8 mouse cellular contexts compared by ENCODE assay signal in genomic region chr11:94210191-94211086, GRCm38 (mm10). TPM values are rescaled to one million over a fixed set of nuclear protein-coding genes. Genes with fewer than 3 reads are reported as not detected.
A peak's percentile ranks its signal among the peaks of the same experiment; 100 is the strongest.
DNase-seq lines count a peak whose midpoint lies in the region; ATAC-seq and TF ChIP-seq lines count a peak whose summit lies in the region.

No protein-coding gene starts in this region.

- H3K36me3 ChIP-seq in embryonic facial prominence, embryonic 13.5 days = peaks cover 11% of the 10 kb centered on the region
- H3K36me3 ChIP-seq in limb, embryonic 14.5 days (ENCODE audit: control insufficient read depth, insufficient read depth, low read length) = peaks cover 12% of the 10 kb centered on the region
- peaks cover 10% of the 10 kb centered on the region; the same call in 1 of the 2 replicates for H3K36me3 ChIP-seq in midbrain, postnatal 0 days (ENCODE audit: insufficient read depth, low read length)

- peak overlapping the region; percentile 57 for H3K4me3 ChIP-seq in embryonic facial prominence, embryonic 13.5 days
- H3K4me3 ChIP-seq in limb, embryonic 14.5 days (replicated peaks; ENCODE audit: low read length) = peak overlapping the region; percentile 97
- peak overlapping the region; percentile 99 for H3K4me3 ChIP-seq in midbrain, postnatal 0 days (ENCODE audit: low read depth, low read length)

- no peaks in the 10 kb centered on the region for H3K9me3 ChIP-seq in embryonic facial prominence, embryonic 13.5 days
- no peaks in the 10 kb centered on the region for H3K9me3 ChIP-seq in limb, embryonic 14.5 days (ENCODE audit: control insufficient read depth, low read length)
- no peaks in the 10 kb centered on the region for H3K9me3 ChIP-seq in midbrain, postnatal 0 days (ENCODE audit: low read length)

- peak; percentile 70 for ATAC-seq in embryonic facial prominence, embryonic 13.5 days (ENCODE audit: insufficient number of reproducible peaks, insufficient read depth, low FRiP score, low TSS enrichment, low read depth)
- peak; percentile 79 for ATAC-seq in limb, embryonic 14.5 days (ENCODE audit: low FRiP score, low read depth)
- peak; percentile 81 for ATAC-seq in midbrain, postnatal 0 days (ENCODE audit: low FRiP score)

- DNase-seq in 3134 (ENCODE audit: extremely low read depth, insufficient read length, low spot score) = peak; percentile 89
- peak; percentile 92 to 93 for DNase-seq in adrenal gland, postnatal 36 days
- peak; percentile 94 for DNase-seq in heart, adult 8-10 months (ENCODE audit: low spot score)
- DNase-seq in kidney, adult 9 months = peak; percentile 98
- DNase-seq in limb, embryonic 14.5 days (ENCODE audit: low spot score) = peak; percentile 96
- peak; percentile 99 for DNase-seq in midbrain, postnatal 0 days (ENCODE audit: low spot score)
- DNase-seq in spleen, postnatal 14 days (ENCODE audit: low spot score in 2 of 2) = peak; percentile 79 to 82

- H3K4me1 ChIP-seq in embryonic facial prominence, embryonic 13.5 days = peaks cover 22% of the 10 kb centered on the region
- peaks cover 20% of the 10 kb centered on the region for H3K4me1 ChIP-seq in limb, embryonic 14.5 days (ENCODE audit: control insufficient read depth, insufficient read depth, low read length)
- peaks cover 4% of the 10 kb centered on the region; the same call in 1 of the 2 replicates for H3K4me1 ChIP-seq in midbrain, postnatal 0 days (ENCODE audit: insufficient read depth, low read length)

- peak overlapping the region; percentile 98 for H3K4me2 ChIP-seq in embryonic facial prominence, embryonic 13.5 days
- peak overlapping the region; percentile 97 for H3K4me2 ChIP-seq in limb, embryonic 14.5 days (replicated peaks; ENCODE audit: low read depth, low read length, severe bottlenecking)
- peak overlapping the region; percentile 79 for H3K4me2 ChIP-seq in midbrain, postnatal 0 days (ENCODE audit: low read depth, low read length, poor library complexity, severe bottlenecking)

- H3K27me3 ChIP-seq in embryonic facial prominence, embryonic 13.5 days = no peaks in the 10 kb centered on the region
- no peaks in the 10 kb centered on the region for H3K27me3 ChIP-seq in limb, embryonic 14.5 days (ENCODE audit: control insufficient read depth, insufficient read depth, low read length)
- H3K27me3 ChIP-seq in midbrain, postnatal 0 days (ENCODE audit: insufficient read depth, low read length) = no peaks in the 10 kb centered on the region

- under 1% methylated on average over 45 of the region's 56 CpGs for WGBS in embryonic facial prominence, embryonic 13.5 days
- under 1% methylated on average over 47 of the region's 56 CpGs for WGBS in limb, embryonic 14.5 days
- under 1% methylated on average over 39 of the region's 56 CpGs for WGBS in midbrain, postnatal 0 days

- TF ChIP-seq CTCF in midbrain, postnatal 0 days (IDR thresholded peaks at IDR 0.05) = peak; percentile 20; the same call in 1 of the 2 replicates

- peak overlapping the region; percentile 75 for H3K9ac ChIP-seq in embryonic facial prominence, embryonic 13.5 days
- peak overlapping the region; percentile 63 for H3K9ac ChIP-seq in limb, embryonic 14.5 days (ENCODE audit: low read depth, low read length, severe bottlenecking)
- peak overlapping the region; percentile 76 for H3K9ac ChIP-seq in midbrain, postnatal 0 days (replicated peaks; ENCODE audit: low read length, poor library complexity, severe bottlenecking)

- H3K27ac ChIP-seq in embryonic facial prominence, embryonic 13.5 days = peak overlapping the region; percentile 96
- peak overlapping the region; percentile 93 for H3K27ac ChIP-seq in limb, embryonic 14.5 days (replicated peaks; ENCODE audit: low read depth, low read length)
- peak overlapping the region; percentile 97 for H3K27ac ChIP-seq in midbrain, postnatal 0 days (ENCODE audit: low read depth, low read length)

- TF ChIP-seq POLR2A in limb, embryonic 14.5 days (IDR thresholded peaks at IDR 0.05; ENCODE audit: borderline replicate concordance, extremely low read depth, insufficient read depth, insufficient read length) = no peak

RNA-seq across cellular contexts. Expression of gene Tob1, which starts 0.8 kb away (rescaled TPM):
- total RNA-seq in adrenal gland, postnatal 36 days (2021) = 100 to 1,000 TPM; 290 to 355 TPM
- polyA plus RNA-seq in embryonic facial prominence, embryonic 13.5 days (2015; fragmentation: Nextera tagmentation; extraction: Ambion mirVana) = 25.9 and 26.7 TPM in 2 replicates
- total RNA-seq in heart, adult 8-10 months (2022) = 10 to 100 TPM; 51.3 to 58.4 (median 53.2) TPM
- 28.4 and 29.7 TPM in 2 replicates for polyA plus RNA-seq in limb, embryonic 14.5 days (2012; rRNA removed)
- 34.8 and 37.3 TPM in 2 replicates for polyA plus RNA-seq in limb, embryonic 14.5 days (2014; fragmentation: Nextera tagmentation; extraction: Ambion mirVana)
- 15.6 and 20.4 TPM in 2 replicates for total RNA-seq in midbrain, postnatal 0 days (2014; rRNA removed)
- polyA plus RNA-seq in midbrain, postnatal 0 days (2015; fragmentation: Nextera tagmentation; extraction: Ambion mirVana) = 25.5 and 27.9 TPM in 2 replicates

RNA-seq across cellular contexts. Expression of gene Wfikkn2, which starts 35.4 kb away (rescaled TPM):
- total RNA-seq in adrenal gland, postnatal 36 days (2021) = 1 to 10 TPM in 1 of 2 experiments, under 1 TPM in 1; 0.46 to 1.3 TPM
- 9.3 and 9.8 TPM in 2 replicates for polyA plus RNA-seq in embryonic facial prominence, embryonic 13.5 days (2015; fragmentation: Nextera tagmentation; extraction: Ambion mirVana)
- total RNA-seq in heart, adult 8-10 months (2022) = 1 to 10 TPM; 6.8 to 8.1 (median 7.5) TPM
- polyA plus RNA-seq in limb, embryonic 14.5 days (2012; rRNA removed) = 19.9 and 25.1 TPM in 2 replicates
- 9.2 and 9.7 TPM in 2 replicates for polyA plus RNA-seq in limb, embryonic 14.5 days (2014; fragmentation: Nextera tagmentation; extraction: Ambion mirVana)
- 5.0 and 10.0 TPM in 2 replicates for total RNA-seq in midbrain, postnatal 0 days (2014; rRNA removed)
- 2.6 and 2.7 TPM in 2 replicates for polyA plus RNA-seq in midbrain, postnatal 0 days (2015; fragmentation: Nextera tagmentation; extraction: Ambion mirVana)

Comparison
In these comparisons a context has a peak if more than half of its experiments do, and no peak if none do; other contexts are left out.
1. Peak in every context shown above with its lines: DNase-seq, ATAC-seq, H3K4me3 ChIP-seq and H3K27ac ChIP-seq.
2. RNA of gene Tob1, which starts 0.8 kb away (total RNA-seq): 290 to 355 TPM in adrenal gland, postnatal 36 days; 51.3 to 58.4 TPM in heart, adult 8-10 months and 15.6 to 20.4 TPM in midbrain, postnatal 0 days; every median in the first group is over 4 times any median in the second.